Mouse (Mus musculus): ENCODE results near the gene Chka. TPM values are rescaled to one million over a fixed set of nuclear protein-coding genes. Genes with fewer than 3 reads are reported as not detected.

Gene Chka
- total and polyA plus RNA-seq, 2 experiments from 2014 or later, result 13.6 to 36.3 TPM

- DNase-seq (ENCODE audit: low spot score) (no peak), ATAC-seq (ENCODE audit: insufficient read depth, low read depth) (no peak)
- H3K27me3 ChIP-seq (ENCODE audit: control insufficient read depth, insufficient read depth, low read length), result no peaks in the 10 kb centered on the region
- H3K4me3 ChIP-seq (ENCODE audit: low read depth, low read length), result no peak overlapping the region
- no peak for TF ChIP-seq CTCF (IDR thresholded peaks at IDR 0.05; ENCODE audit: low read depth)
- no peak for TF ChIP-seq EP300 (IDR thresholded peaks at IDR 0.05; ENCODE audit: low read depth)
- H3K36me3 ChIP-seq (replicated peaks; ENCODE audit: control insufficient read depth, insufficient read depth, low read length), result peaks cover 71% of the 10 kb centered on the region
- H3K9me3 ChIP-seq (replicated peaks; ENCODE audit: control insufficient read depth, low read length), result no peaks in the 10 kb centered on the region
- H3K4me2 ChIP-seq (ENCODE audit: low read depth, low read length), result no peak overlapping the region
- 92% methylated on average over 5 of the region's 5 CpGs for whole genome bisulfite sequencing
- H3K9ac ChIP-seq (replicated peaks; ENCODE audit: low read depth, low read length), result no peak overlapping the region
- H3K27ac ChIP-seq (ENCODE audit: low read depth), result no peak overlapping the region
- H3K4me1 ChIP-seq (ENCODE audit: control insufficient read depth, insufficient read depth), result peaks cover 7% of the 10 kb centered on the region; the same call in 1 of the 2 replicates
Measured at GRCm38 (mm10) chr19:3889096-3889495, 37.5 kb downstream of the Chka start.

DNA sequence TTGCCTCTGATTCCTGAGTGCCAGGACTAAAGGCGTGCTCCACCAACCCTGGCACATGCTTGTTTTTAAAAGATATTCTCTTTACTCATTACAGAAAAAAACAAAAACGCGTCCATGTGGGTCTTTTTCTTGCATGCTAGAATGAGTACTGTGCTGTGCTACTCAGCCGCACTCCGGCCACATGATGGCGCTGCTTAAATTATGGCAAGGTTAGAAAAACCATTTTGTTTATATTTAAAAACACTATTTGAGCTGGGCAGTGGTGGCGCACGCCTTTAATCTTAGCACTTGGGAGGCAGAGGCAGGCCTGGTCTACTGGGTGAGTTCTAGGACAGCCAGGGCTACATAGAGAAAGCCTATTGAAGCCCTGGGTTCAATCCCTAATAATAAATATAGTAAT lies 38.6 kb downstream of the Chka start:
- H3K9me3 ChIP-seq (replicated peaks; ENCODE audit: control insufficient read depth, low read length), result no peaks in the 10 kb centered on the region
- H3K27ac ChIP-seq (ENCODE audit: low read depth), result no peak overlapping the region
- 83% methylated on average over 8 of the region's 8 CpGs for WGBS
- TF ChIP-seq EP300 (IDR thresholded peaks at IDR 0.05; ENCODE audit: low read depth), result no peak
- TF ChIP-seq CTCF (IDR thresholded peaks at IDR 0.05; ENCODE audit: low read depth), result peak; percentile 31
- H3K4me3 ChIP-seq (ENCODE audit: low read depth, low read length), result no peak overlapping the region
- no peaks in the 10 kb centered on the region for H3K4me1 ChIP-seq (ENCODE audit: control insufficient read depth, insufficient read depth)
- ATAC-seq (ENCODE audit: insufficient read depth, low read depth) (no peak), DNase-seq (ENCODE audit: low spot score) (no peak)
- no peak overlapping the region for H3K4me2 ChIP-seq (ENCODE audit: low read depth, low read length)
- H3K36me3 ChIP-seq (replicated peaks; ENCODE audit: control insufficient read depth, insufficient read depth, low read length), result peaks cover 78% of the 10 kb centered on the region
- no peaks in the 10 kb centered on the region for H3K27me3 ChIP-seq (ENCODE audit: control insufficient read depth, insufficient read depth, low read length)
- no peak overlapping the region for H3K9ac ChIP-seq (replicated peaks; ENCODE audit: low read depth, low read length)

GRCm38 (mm10) chr19:3893545-3894116 lies 42.1 kb downstream of the Chka start:
- no peak overlapping the region for H3K4me3 ChIP-seq (ENCODE audit: low read depth, low read length)
- TF ChIP-seq EP300 (IDR thresholded peaks at IDR 0.05; ENCODE audit: low read depth) (no peak), CTCF (IDR thresholded peaks at IDR 0.05; ENCODE audit: low read depth) (no peak)
- peaks cover 89% of the 10 kb centered on the region for H3K36me3 ChIP-seq (replicated peaks; ENCODE audit: control insufficient read depth, insufficient read depth, low read length)
- peak; percentile 33 for DNase-seq (ENCODE audit: low spot score)
- no peaks in the 10 kb centered on the region for H3K4me1 ChIP-seq (ENCODE audit: control insufficient read depth, insufficient read depth)
- no peak overlapping the region for H3K9ac ChIP-seq (replicated peaks; ENCODE audit: low read depth, low read length)
- no peak overlapping the region for H3K4me2 ChIP-seq (ENCODE audit: low read depth, low read length)
- H3K27me3 ChIP-seq (ENCODE audit: control insufficient read depth, insufficient read depth, low read length), result no peaks in the 10 kb centered on the region
- ATAC-seq (ENCODE audit: insufficient read depth, low read depth), result peak; percentile 81
- 42% methylated on average over 4 of the region's 4 CpGs for WGBS
- peak overlapping the region; percentile 56; the same call in 1 of the 2 replicates for H3K27ac ChIP-seq (ENCODE audit: low read depth)
- H3K9me3 ChIP-seq (replicated peaks; ENCODE audit: control insufficient read depth, low read length), result no peaks in the 10 kb centered on the region

- DNase-seq (ENCODE audit: low spot score) (no peak), ATAC-seq (ENCODE audit: insufficient read depth, low read depth) (no peak)
- no peak overlapping the region for H3K27ac ChIP-seq (ENCODE audit: low read depth)
- no peaks in the 10 kb centered on the region for H3K27me3 ChIP-seq (ENCODE audit: control insufficient read depth, insufficient read depth, low read length)
- H3K9me3 ChIP-seq (replicated peaks; ENCODE audit: control insufficient read depth, low read length), result no peaks in the 10 kb centered on the region
- TF ChIP-seq CTCF (IDR thresholded peaks at IDR 0.05; ENCODE audit: low read depth), result no peak
- TF ChIP-seq EP300 (IDR thresholded peaks at IDR 0.05; ENCODE audit: low read depth), result no peak
- no peak overlapping the region for H3K9ac ChIP-seq (replicated peaks; ENCODE audit: low read depth, low read length)
- H3K4me1 ChIP-seq (ENCODE audit: control insufficient read depth, insufficient read depth), result no peaks in the 10 kb centered on the region
- no peak overlapping the region for H3K4me2 ChIP-seq (ENCODE audit: low read depth, low read length)
- 89% methylated on average over 2 of the region's 2 CpGs for WGBS
- H3K36me3 ChIP-seq (replicated peaks; ENCODE audit: control insufficient read depth, insufficient read depth, low read length), result peaks cover 87% of the 10 kb centered on the region
- H3K4me3 ChIP-seq (ENCODE audit: low read depth, low read length), result no peak overlapping the region
Measured at GRCm38 (mm10) chr19:3894294-3894693, 42.7 kb downstream of the Chka start.

GRCm38 (mm10) chr19:3895171-3895631 lies 43.6 kb downstream of the Chka start:
- H3K27ac ChIP-seq (ENCODE audit: low read depth), result no peak overlapping the region
- H3K36me3 ChIP-seq (replicated peaks; ENCODE audit: control insufficient read depth, insufficient read depth, low read length), result peaks cover 81% of the 10 kb centered on the region
- no peak overlapping the region for H3K4me3 ChIP-seq (ENCODE audit: low read depth, low read length)
- WGBS, result 34% methylated on average over 3 of the region's 3 CpGs
- TF ChIP-seq CTCF (IDR thresholded peaks at IDR 0.05; ENCODE audit: low read depth) (no peak), EP300 (IDR thresholded peaks at IDR 0.05; ENCODE audit: low read depth) (no peak)
- no peak overlapping the region for H3K9ac ChIP-seq (replicated peaks; ENCODE audit: low read depth, low read length)
- no peaks in the 10 kb centered on the region for H3K4me1 ChIP-seq (ENCODE audit: control insufficient read depth, insufficient read depth)
- no peak for ATAC-seq (ENCODE audit: insufficient read depth, low read depth)
- no peaks in the 10 kb centered on the region for H3K27me3 ChIP-seq (ENCODE audit: control insufficient read depth, insufficient read depth, low read length)
- H3K9me3 ChIP-seq (replicated peaks; ENCODE audit: control insufficient read depth, low read length), result no peaks in the 10 kb centered on the region
- no peak for DNase-seq (ENCODE audit: low spot score)
- H3K4me2 ChIP-seq (ENCODE audit: low read depth, low read length), result no peak overlapping the region

DNA sequence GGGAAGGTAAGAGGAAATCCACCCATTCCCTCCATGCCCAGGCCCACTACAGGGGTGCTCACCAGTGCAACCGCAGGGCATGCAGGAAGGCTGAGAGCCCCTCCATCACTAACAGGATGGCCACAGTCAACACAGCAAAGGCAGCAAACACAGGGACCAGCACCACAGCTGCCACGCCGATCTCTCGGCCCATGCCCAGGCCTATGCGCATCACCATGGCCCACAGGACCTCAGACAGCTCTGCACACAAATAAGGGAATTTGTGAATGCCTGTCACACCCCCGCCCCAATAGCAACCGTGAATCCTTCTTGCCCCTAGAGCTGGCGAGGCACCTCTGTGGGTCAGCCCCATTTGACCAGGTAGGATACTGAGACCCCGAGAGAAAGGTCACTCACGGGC lies 44.6 kb downstream of the Chka start:
- 93% methylated on average over 10 of the region's 10 CpGs for WGBS
- Histone ChIP-seq H3K4me2 (ENCODE audit: low read depth, low read length) (no peak overlapping the region), H3K27ac (ENCODE audit: low read depth) (no peak overlapping the region), H3K36me3 (replicated peaks; ENCODE audit: control insufficient read depth, insufficient read depth, low read length) (peaks cover 73% of the 10 kb centered on the region), H3K9me3 (replicated peaks; ENCODE audit: control insufficient read depth, low read length) (no peaks in the 10 kb centered on the region), H3K4me3 (ENCODE audit: low read depth, low read length) (no peak overlapping the region), H3K4me1 (ENCODE audit: control insufficient read depth, insufficient read depth) (no peaks in the 10 kb centered on the region), H3K9ac (replicated peaks; ENCODE audit: low read depth, low read length) (no peak overlapping the region), H3K27me3 (ENCODE audit: control insufficient read depth, insufficient read depth, low read length) (no peaks in the 10 kb centered on the region)
- ATAC-seq (ENCODE audit: insufficient read depth, low read depth) (no peak), DNase-seq (ENCODE audit: low spot score) (no peak)
- no peak for TF ChIP-seq CTCF (IDR thresholded peaks at IDR 0.05; ENCODE audit: low read depth)
- TF ChIP-seq EP300 (IDR thresholded peaks at IDR 0.05; ENCODE audit: low read depth), result no peak

All from heart, postnatal 0 days (tissue).